Mouse (Mus musculus) intestine, embryonic 16.5 days (tissue): ENCODE data around the gene Rnf217. TPM values are rescaled to one million over a fixed set of nuclear protein-coding genes. Genes with fewer than 3 reads are reported as not detected.
A peak's percentile ranks its signal among the peaks of the same experiment; 100 is the strongest.

ENCODE experiments used
- ATAC-seq: fragments of 200-750 bp; cut with Nextera tagmentation; 2 replicates; pipeline ENCODE4 v1.8.0; 2017; ENCODE audit warnings: moderate TSS enrichment, moderate library complexity
- H3K27ac ChIP-seq: fragments of 300-500 bp; sonication (generic); 2 replicates; pipeline ENCODE4 v1.5.1; 2014; ENCODE audit warnings: mild to moderate bottlenecking, low read length
- H3K27me3 ChIP-seq: fragments of 300-500 bp; sonication (generic); replicated peaks from 2 replicates; pipeline ENCODE4 v1.6.1; 2014; ENCODE audit warnings: low read length, control low read depth, mixed read lengths; ENCODE audit not compliant: control insufficient read depth, insufficient read depth
- H3K36me3 ChIP-seq: fragments of 300-500 bp; sonication (generic); 2 replicates; pipeline ENCODE4 v1.6.1; 2014; ENCODE audit warnings: low read length, control low read depth; ENCODE audit not compliant: control insufficient read depth, insufficient read depth
- H3K4me1 ChIP-seq: fragments of 300-500 bp; sonication (generic); 2 replicates; pipeline ENCODE4 v1.6.1; 2014; ENCODE audit warnings: low read length, control low read depth, mixed read lengths; ENCODE audit not compliant: control insufficient read depth, insufficient read depth
- H3K4me2 ChIP-seq: fragments of 300-500 bp; sonication (generic); 2 replicates; pipeline ENCODE4 v1.6.1; 2014; ENCODE audit warnings: low read depth, low read length, control low read depth
- H3K4me3 ChIP-seq: fragments of 300-500 bp; sonication (generic); 2 replicates; pipeline ENCODE4 v1.5.1; 2014; ENCODE audit warnings: mild to moderate bottlenecking, low read length
- H3K9ac ChIP-seq: fragments of 300-500 bp; sonication (generic); 2 replicates; pipeline ENCODE4 v1.6.1; 2014; ENCODE audit warnings: low read depth, low read length
- H3K9me3 ChIP-seq: fragments of 300-500 bp; sonication (generic); 2 replicates; pipeline ENCODE4 v1.6.1; 2016; ENCODE audit warnings: low read length, control low read depth; ENCODE audit not compliant: control insufficient read depth
- WGBS: fragments of 180-500 bp; shearing (Covaris S2); extraction: QIAGEN DNeasy Blood & Tissue Kit; methylation state at CpG from one replicate; pipeline ENCODE4 v1.1.7; 2014; 5-methylcytosine and 5-hydroxymethylcytosine counted together
- polyA plus RNA-seq: library from polyadenylated mRNA; unstranded; fragments of >200 nt; fragmentation: Nextera tagmentation; extraction: Ambion mirVana; gene quantifications from 2 replicates; pipeline ENCODE4 v1.2.1, GENCODE M21; 2015

Rnf217 gene
- polyA plus RNA-seq = 0.97 and 1.1 TPM in 2 replicates

DNA sequence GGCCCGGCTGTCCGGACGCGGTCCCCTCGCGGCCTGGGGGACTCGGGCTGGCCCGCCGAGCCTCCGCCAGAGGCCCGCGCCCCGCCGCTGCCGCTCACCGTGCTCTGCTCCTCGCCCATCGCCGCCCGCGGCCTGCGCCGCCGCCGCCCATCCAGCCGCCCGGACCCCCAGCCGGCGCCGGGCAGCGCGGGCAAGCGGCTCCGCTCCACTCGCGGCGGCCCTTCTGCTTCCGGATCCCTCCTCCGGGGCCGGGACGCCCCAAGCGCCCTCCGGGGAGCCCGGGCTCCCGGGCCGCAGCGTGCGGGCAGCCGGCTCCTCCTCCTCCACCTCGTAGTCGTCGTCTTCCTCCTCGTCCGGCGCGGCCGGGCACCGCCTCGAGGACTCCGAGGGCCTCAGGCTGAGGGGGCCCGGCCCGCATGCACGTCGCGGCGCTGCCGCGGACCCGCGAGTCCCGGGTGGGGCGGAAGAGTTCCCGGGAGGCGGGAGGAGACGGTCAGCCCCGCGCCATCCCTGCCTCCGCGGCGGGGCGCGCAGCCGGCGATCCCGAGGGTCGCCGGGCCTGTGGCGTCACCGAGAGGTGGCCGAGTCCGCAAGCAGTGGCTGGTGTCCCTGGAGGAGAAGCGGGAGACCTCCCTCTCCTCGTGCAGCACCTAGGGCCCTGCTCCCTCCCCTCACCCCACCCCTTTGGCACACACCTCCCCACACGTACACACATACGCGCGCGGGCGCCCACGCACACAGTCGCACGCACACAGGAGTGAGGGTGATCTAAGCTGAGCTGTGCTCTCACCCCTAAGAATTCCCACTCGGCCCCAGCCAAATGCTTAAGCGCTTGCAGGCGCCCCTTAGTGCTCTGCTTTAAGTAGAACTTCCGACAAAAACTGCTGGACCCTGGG lies at the start of gene Rnf217:
TSS of gene Rnf217 (minus strand) at position 119 of the 896 bp plus-strand sequence.
- peaks cover 22% of the 10 kb centered on the region for H3K4me1 ChIP-seq
- no peaks in the 10 kb centered on the region for H3K9me3 ChIP-seq
- H3K27ac ChIP-seq = peak within 1 kb of the TSS; percentile 86
- no peaks in the 10 kb centered on the region for H3K27me3 ChIP-seq
- H3K9ac ChIP-seq = peak within 1 kb of the TSS; percentile 97
- peak; percentile 84 for ATAC-seq
- H3K4me2 ChIP-seq = peak within 1 kb of the TSS; percentile 80
- H3K4me3 ChIP-seq = peak within 1 kb of the TSS; percentile 86
- under 1% methylated on average over 105 of the region's 106 CpGs for WGBS
- H3K36me3 ChIP-seq = no peaks in the 10 kb centered on the region

DNA sequence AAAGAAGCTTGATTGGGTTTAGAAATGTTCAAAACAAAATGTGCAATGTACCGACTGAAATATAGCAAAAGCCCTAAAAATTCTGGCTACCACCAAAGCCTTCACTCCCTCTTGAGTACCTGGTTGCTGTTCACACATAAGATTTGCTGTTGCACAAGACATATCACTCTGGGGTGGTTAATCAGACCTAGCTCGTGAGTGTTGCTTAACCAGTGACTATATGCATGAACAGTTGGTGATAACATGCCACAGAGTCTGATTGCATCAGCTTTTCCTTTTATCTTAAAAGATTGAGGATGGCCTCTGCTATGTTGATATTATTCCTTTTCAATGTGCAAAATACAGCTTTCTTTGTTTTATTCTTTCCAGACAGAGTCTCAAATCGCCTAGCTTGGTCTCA lies 38.3 kb upstream of the Rnf217 start:
- Histone ChIP-seq H3K4me2 (no peak overlapping the region), H3K9ac (no peak overlapping the region), H3K4me1 (no peaks in the 10 kb centered on the region), H3K27ac (no peak overlapping the region), H3K36me3 (no peaks in the 10 kb centered on the region), H3K9me3 (no peaks in the 10 kb centered on the region), H3K4me3 (no peak overlapping the region), H3K27me3 (no peaks in the 10 kb centered on the region)
- 75% methylated on average over 3 of the region's 3 CpGs for WGBS
- ATAC-seq = peak; percentile 77

DNA sequence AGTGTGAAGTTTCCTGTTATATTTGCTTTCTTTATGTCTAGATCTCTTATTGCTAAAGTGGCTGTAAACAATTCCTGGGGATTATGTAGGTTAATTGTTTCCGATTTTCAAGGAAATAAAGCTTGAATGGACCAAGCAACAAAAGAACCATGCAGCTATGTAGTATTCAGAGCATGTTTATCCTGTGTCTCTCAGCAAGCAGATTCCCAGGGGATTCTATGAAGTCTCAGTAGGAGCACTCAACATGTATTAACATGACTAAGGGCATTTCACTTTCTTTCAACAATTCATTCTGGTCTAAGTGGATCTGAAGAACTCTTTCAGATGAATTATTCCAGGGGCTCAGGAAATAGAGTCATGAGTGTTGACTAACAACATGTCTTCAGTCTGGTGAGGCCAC lies 37.1 kb upstream of the Rnf217 start:
- Histone ChIP-seq H3K9me3 (no peaks in the 10 kb centered on the region), H3K9ac (no peak overlapping the region), H3K36me3 (no peaks in the 10 kb centered on the region), H3K4me1 (no peaks in the 10 kb centered on the region), H3K4me2 (no peak overlapping the region), H3K27me3 (no peaks in the 10 kb centered on the region), H3K27ac (no peak overlapping the region), H3K4me3 (no peak overlapping the region)
- ATAC-seq = no peak
- 69% methylated on average over 1 of the region's 1 CpGs for WGBS

DNA sequence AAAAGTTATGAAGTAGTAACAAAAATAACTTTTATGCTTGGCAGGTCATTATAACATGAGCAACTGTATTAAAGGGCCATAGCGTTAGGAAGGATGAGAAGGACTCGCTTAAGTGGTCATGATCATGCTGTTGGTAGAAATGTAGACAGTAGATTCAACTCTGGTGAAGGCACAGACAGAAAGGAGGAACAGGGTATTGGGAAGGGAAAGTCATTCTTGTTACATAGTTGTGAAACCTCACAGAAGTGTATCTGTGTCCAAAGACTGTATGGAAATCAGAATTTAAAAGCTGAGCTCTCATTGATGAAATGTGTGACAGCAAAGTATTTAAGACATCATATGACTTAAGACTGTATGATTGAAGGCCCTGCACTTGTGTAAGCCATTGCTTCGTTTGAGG lies 26.1 kb upstream of the Rnf217 start:
- Histone ChIP-seq H3K36me3 (no peaks in the 10 kb centered on the region), H3K4me2 (no peak overlapping the region), H3K9me3 (no peaks in the 10 kb centered on the region), H3K27ac (no peak overlapping the region), H3K4me1 (no peaks in the 10 kb centered on the region), H3K27me3 (no peaks in the 10 kb centered on the region), H3K4me3 (no peak overlapping the region), H3K9ac (no peak overlapping the region)
- WGBS = 87% methylated on average over 3 of the region's 3 CpGs
- ATAC-seq = no peak

DNA sequence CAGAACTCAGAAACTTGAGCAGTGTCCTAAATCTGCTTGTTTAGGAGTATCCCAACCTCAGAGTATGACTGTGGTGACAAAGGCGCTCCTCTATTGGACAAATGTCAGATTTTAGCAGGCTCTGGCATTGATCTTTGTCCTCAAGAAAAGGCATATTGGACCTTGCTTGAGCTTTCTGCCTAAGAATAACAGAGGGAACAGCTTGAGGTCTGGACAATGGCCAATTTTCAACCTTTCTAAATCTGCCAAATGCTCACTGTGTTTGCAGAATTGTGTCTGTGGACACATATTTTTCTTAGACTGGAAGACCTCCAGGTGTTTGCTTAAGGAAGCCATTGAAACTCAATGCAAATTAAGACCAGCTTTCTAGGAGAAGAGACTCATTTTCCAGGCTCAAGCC lies 23.0 kb upstream of the Rnf217 start:
- Histone ChIP-seq H3K4me1 (no peaks in the 10 kb centered on the region), H3K9ac (no peak overlapping the region), H3K36me3 (no peaks in the 10 kb centered on the region), H3K4me3 (no peak overlapping the region), H3K4me2 (no peak overlapping the region), H3K9me3 (no peaks in the 10 kb centered on the region), H3K27ac (no peak overlapping the region), H3K27me3 (no peaks in the 10 kb centered on the region)
- WGBS = 71% methylated on average over 1 of the region's 1 CpGs
- ATAC-seq = no peak

DNA sequence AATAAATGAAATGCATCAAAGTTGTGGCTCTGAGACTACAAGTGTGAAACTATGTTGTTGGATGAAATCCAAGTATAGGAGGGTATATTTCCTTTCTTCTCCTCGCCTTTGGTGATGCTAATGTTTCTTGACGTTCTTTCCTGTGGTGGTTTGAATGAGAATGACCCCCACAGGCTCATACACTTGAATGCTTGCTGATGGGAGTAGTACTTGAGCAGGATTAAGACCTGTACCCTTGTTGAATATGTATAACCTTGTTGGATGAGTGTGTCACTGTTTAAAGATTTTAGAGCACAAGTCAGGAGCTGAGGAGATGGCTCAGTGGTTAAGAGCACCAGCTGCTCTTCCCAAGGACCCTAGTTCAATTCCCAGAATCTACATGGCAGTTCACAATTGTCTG lies 6.4 kb upstream of the Rnf217 start:
- Histone ChIP-seq H3K4me1 (no peaks in the 10 kb centered on the region), H3K9me3 (no peaks in the 10 kb centered on the region), H3K4me3 (no peak overlapping the region), H3K27me3 (no peaks in the 10 kb centered on the region), H3K4me2 (no peak overlapping the region), H3K9ac (no peak overlapping the region), H3K36me3 (no peaks in the 10 kb centered on the region), H3K27ac (no peak overlapping the region)
- ATAC-seq = no peak
- WGBS = 71% methylated on average over 2 of the region's 2 CpGs

DNA sequence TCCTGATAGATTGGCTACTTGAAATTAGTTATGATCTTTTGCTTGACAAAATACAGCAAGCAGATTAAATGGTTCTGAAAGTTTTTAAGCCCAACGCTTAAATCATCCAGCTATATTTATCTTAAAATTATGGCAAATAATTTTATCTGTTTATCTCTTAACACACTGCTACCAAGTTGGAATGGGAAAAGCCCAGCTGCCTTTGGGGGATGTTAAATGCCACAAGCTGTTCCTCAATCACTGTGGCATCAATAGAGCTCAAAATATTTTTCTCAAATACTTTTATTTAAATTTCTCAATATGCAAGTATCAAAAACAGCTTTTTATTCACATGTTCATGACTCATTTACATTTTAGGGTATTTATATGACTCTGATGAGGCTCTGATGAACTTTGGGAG lies 5.1 kb upstream of the Rnf217 start:
- H3K4me3 ChIP-seq = no peak overlapping the region
- H3K36me3 ChIP-seq = no peaks in the 10 kb centered on the region
- no peak overlapping the region for H3K4me2 ChIP-seq
- no peaks in the 10 kb centered on the region for H3K9me3 ChIP-seq
- ATAC-seq = no peak
- WGBS = 72% methylated on average over 1 of the region's 1 CpGs
- H3K27me3 ChIP-seq = no peaks in the 10 kb centered on the region
- no peaks in the 10 kb centered on the region for H3K4me1 ChIP-seq
- no peak overlapping the region for H3K9ac ChIP-seq
- no peak overlapping the region for H3K27ac ChIP-seq

DNA sequence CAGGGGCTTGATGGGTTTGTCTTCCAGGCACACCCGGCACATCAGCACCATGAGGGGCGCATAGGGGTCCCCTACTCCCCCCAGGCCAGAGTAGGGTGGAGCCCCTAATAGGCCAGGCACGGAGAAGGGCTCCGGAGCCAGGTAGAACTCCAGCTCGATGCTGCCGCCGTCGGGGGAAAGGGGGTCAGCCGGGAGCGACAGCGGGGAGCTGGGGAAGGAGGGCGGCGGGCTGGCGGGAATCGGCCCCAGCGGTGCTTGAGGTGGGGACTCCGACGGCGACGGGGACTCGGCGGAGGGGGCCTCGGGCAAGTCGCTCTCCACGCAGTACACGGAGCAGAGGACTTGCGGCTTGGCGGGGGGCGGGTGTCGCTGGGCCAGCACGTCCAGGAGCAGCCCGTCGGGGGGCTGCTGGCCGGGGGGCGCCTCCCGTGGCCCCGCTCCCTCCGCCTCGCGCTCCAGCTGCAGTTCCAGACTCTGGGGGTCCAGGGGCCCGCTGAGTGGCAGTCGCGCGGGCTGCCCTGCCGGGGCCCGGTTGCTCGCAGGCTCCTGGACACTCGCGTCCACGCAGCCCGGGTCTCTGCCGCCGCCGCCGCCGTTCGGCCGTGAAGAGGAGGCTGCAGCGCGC lies 431 bp downstream of the Rnf217 start:
- H3K4me3 ChIP-seq = peak overlapping the region; percentile 86
- H3K9ac ChIP-seq = peak overlapping the region; percentile 97
- ATAC-seq = peak; percentile 52
- H3K27ac ChIP-seq = peak overlapping the region; percentile 86
- H3K9me3 ChIP-seq = no peaks in the 10 kb centered on the region
- under 1% methylated on average over 46 of the region's 60 CpGs for WGBS
- no peaks in the 10 kb centered on the region for H3K27me3 ChIP-seq
- H3K4me2 ChIP-seq = peak overlapping the region; percentile 80
- peaks cover 22% of the 10 kb centered on the region for H3K4me1 ChIP-seq
- H3K36me3 ChIP-seq = no peaks in the 10 kb centered on the region

DNA sequence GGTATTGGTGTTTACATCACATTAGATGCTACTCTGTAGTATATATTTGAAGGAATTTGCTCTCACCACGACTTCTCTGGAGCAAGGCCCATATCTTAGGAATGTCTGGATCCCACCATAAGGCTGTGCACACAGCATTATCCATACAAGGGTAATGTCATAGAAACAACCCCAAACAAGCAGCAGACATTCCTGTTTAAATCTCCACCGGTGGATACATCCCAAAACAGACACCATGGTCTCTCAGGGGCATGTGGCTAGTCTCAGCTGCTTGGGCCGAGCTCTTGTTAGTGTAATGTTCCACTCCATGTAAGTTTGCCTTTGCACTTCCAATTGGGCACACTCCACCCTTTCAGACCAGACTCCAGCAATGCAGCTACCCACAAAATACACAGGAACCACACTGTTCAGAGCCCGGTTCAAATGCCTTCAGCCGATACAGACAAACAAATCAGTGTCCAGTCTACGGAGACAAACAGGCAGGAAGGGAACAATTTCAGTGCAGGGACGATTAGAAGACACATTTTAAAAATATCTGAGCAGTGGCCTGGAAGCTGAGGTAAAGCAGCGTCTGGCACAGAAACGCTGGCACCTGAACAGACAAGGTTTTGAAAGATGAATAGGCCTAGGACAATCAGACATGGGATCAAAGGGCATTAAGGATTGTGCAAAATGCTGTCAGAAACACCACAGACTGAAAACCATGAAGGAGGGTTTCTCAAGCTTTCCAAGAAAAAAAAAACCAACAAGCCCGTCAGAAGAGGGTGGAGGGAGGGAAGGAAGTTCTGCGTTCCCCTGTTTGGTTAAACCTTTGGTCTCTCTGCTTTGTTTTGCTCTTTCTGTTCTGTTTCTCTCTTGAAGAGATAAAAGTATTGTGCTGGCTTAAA lies 1.8 kb downstream of the Rnf217 start:
- Histone ChIP-seq H3K9me3 (no peaks in the 10 kb centered on the region), H3K4me2 (peak overlapping the region; percentile 80), H3K36me3 (no peaks in the 10 kb centered on the region), H3K4me1 (peaks cover 22% of the 10 kb centered on the region), H3K4me3 (peak overlapping the region; percentile 86), H3K9ac (peak overlapping the region; percentile 97), H3K27me3 (no peaks in the 10 kb centered on the region), H3K27ac (peak overlapping the region; percentile 86)
- WGBS = 8% methylated on average over 11 of the region's 11 CpGs
- peak; percentile 11; the same call in 1 of the 2 replicates for ATAC-seq
